In genomic region chr11:117654380-117654924, GRCm38 (mm10) we compare ENCODE assay signal across 8 mouse cellular contexts. TPM values are rescaled to one million over a fixed set of nuclear protein-coding genes. Genes with fewer than 3 reads are reported as not detected.
DNase-seq lines count a peak whose midpoint lies in the region; ATAC-seq lines count a peak whose summit lies in the region.

No protein-coding gene starts in this region.

- ATAC-seq in inflammation-experienced regulatory T-cells, adult 6 months: peak; percentile 92
- peak; percentile 96 for ATAC-seq in megakaryocyte-erythroid progenitor cell, adult 5-6 weeks (replicated peaks; ENCODE audit: low FRiP score, low TSS enrichment, poor library complexity, severe bottlenecking)

- intact Hi-C loops in gastrocnemius, postnatal 14 days (cut with DNase I; ENCODE audit: low total_unique reads): loop anchor here (10.0 kb wide), 1 partner anchor 270 kb away; no protein-coding TSS in a partner anchor
- intact Hi-C loops in left cerebral cortex, postnatal 10 days (cut with DNase I): loop anchor here (5.0 kb wide), 1 partner anchor 262 kb away; no protein-coding TSS in a partner anchor

- DNase-seq in adrenal gland, adult (ENCODE audit: inconsistent age in 2 of 2, low spot score in 1 of 2): peak; percentile 100
- peak; percentile 100 for DNase-seq in embryo, embryonic 10.5 days (ENCODE audit: low spot score)
- DNase-seq in gastrocnemius, postnatal 14 days: peak; percentile 100
- peak; percentile 100 for DNase-seq in left cerebral cortex, postnatal 10 days (ENCODE audit: extremely low spot score in 1 of 2, low spot score in 2 of 2)
- DNase-seq in right cerebral cortex, postnatal 25 days: peak; percentile 100
- DNase-seq in urinary bladder, postnatal 4 days (ENCODE audit: low spot score in 2 of 2): peak; percentile 99

RNA-seq across cellular contexts. Expression of gene Tnrc6c, which starts 0.4 kb away (rescaled TPM):
- total RNA-seq in gastrocnemius, postnatal 14 days (2021): 10 to 100 TPM; 16.5 to 18.1 TPM
- polyA plus RNA-seq in inflammation-experienced regulatory T-cells, adult 6 months (2017; shearing (Covaris generic)): 10 to 100 TPM; 10.8 to 19.2 (median 17.4) TPM
- 10 to 100 TPM; 63.5 to 71.0 TPM for total RNA-seq in left cerebral cortex, postnatal 10 days (2021)
- total RNA-seq in megakaryocyte-erythroid progenitor cell, adult 5-6 weeks (2014; fragmentation: Nextera tagmentation): 27.1 and 32.2 TPM in 2 replicates
- 15.8 and 18.0 TPM in 2 replicates for total RNA-seq in megakaryocyte-erythroid progenitor cell, adult 5-6 weeks (2017)

Comparison
In these comparisons a context has a peak if more than half of its experiments do, and no peak if none do; other contexts are left out.
1. Peak in every context shown above with its lines: DNase-seq and ATAC-seq.